8 mouse cellular contexts compared by ENCODE assay signal in genomic region chr2:26118584-26119309, GRCm38 (mm10). TPM values are rescaled to one million over a fixed set of nuclear protein-coding genes. Genes with fewer than 3 reads are reported as not detected.
DNase-seq lines count a peak whose midpoint lies in the region; ATAC-seq and TF ChIP-seq lines count a peak whose summit lies in the region.
"Had no signal": no experiment of that assay in that cellular context is flagged by ENCODE, and none has a peak within 500 bp of the region (broad histone marks: within the 10 kb centered on the region; RNA-seq: fewer than 3 reads in every experiment).

No protein-coding gene starts in this region.

- peak overlapping the region; percentile 32 for H3K27ac ChIP-seq in lung, embryonic 14.5 days (ENCODE audit: low read depth)
- peak overlapping the region; percentile 63 for H3K27ac ChIP-seq in embryonic fibroblast, embryonic 13.5 days (ENCODE audit: insufficient read depth, low read length)
- H3K27ac ChIP-seq in liver, postnatal 0 days (ENCODE audit: low read depth) = peak overlapping the region; percentile 52
- H3K27ac ChIP-seq: liver, embryonic 14.5 days had no signal

- H3K4me2 ChIP-seq in lung, embryonic 14.5 days = peak overlapping the region; percentile 29; the same call in 1 of the 2 replicates
- H3K4me2 ChIP-seq in liver, postnatal 0 days (ENCODE audit: low read depth, low read length) = peak overlapping the region; percentile 38; the same call in 1 of the 2 replicates

- no peaks in the 10 kb centered on the region for H3K9me3 ChIP-seq in lung, embryonic 14.5 days (ENCODE audit: low read depth, low read length)
- H3K9me3 ChIP-seq in liver, postnatal 0 days (ENCODE audit: low read length) = no peaks in the 10 kb centered on the region

- peak; percentile 33; the same call in 1 of the 2 replicates for ATAC-seq in lung, embryonic 14.5 days (ENCODE audit: insufficient read depth)
- ATAC-seq in liver, postnatal 0 days = no peak

- H3K4me1 ChIP-seq in lung, embryonic 14.5 days (ENCODE audit: insufficient read depth) = peaks cover 14% of the 10 kb centered on the region
- H3K4me1 ChIP-seq in lung, adult 2 months (ENCODE audit: control insufficient read depth, insufficient read depth, low read length) = peaks cover 6% of the 10 kb centered on the region; the same call in 1 of the 2 replicates
- H3K4me1 ChIP-seq in embryonic fibroblast, embryonic 13.5 days (ENCODE audit: control insufficient read depth, insufficient read depth, low read length) = peaks cover 10% of the 10 kb centered on the region
- H3K4me1 ChIP-seq in liver, postnatal 0 days (ENCODE audit: insufficient read depth) = peaks cover 40% of the 10 kb centered on the region

- H3K9ac ChIP-seq in lung, embryonic 14.5 days = peak overlapping the region; percentile 29; the same call in 1 of the 2 replicates
- peak overlapping the region; percentile 46 for H3K9ac ChIP-seq in liver, postnatal 0 days (replicated peaks)
- H3K9ac ChIP-seq: liver, embryonic 14.5 days had no signal

- no peak overlapping the region for H3K4me3 ChIP-seq in lung, embryonic 14.5 days (ENCODE audit: low read depth, low read length)
- no peak overlapping the region for H3K4me3 ChIP-seq in lung, adult 2 months (replicated peaks; ENCODE audit: extremely low read depth, low read depth, low read length)
- H3K4me3 ChIP-seq in embryonic fibroblast, embryonic 13.5 days (ENCODE audit: insufficient read depth, low read length) = no peak overlapping the region
- H3K4me3 ChIP-seq in liver, postnatal 0 days (ENCODE audit: low read depth, low read length) = no peak overlapping the region

- peaks cover 20% of the 10 kb centered on the region for H3K27me3 ChIP-seq in lung, embryonic 14.5 days (ENCODE audit: insufficient read depth, low read length)
- peaks cover 16% of the 10 kb centered on the region for H3K27me3 ChIP-seq in liver, postnatal 0 days (ENCODE audit: insufficient read depth, low read length)

- TF ChIP-seq EP300 in liver, postnatal 0 days (IDR thresholded peaks at IDR 0.05; ENCODE audit: low read depth) = no peak

- TF ChIP-seq POLR2A in lung, adult 2 months (IDR thresholded peaks at IDR 0.05; ENCODE audit: borderline replicate concordance, extremely low read depth, low read depth, low read length) = no peak
- TF ChIP-seq POLR2A in embryonic fibroblast, embryonic 13.5 days (IDR thresholded peaks at IDR 0.05; ENCODE audit: low read depth, low read length) = 0 out of 2 replicates have a peak, but pooled peaks have one; percentile 35

- no peaks in the 10 kb centered on the region for H3K36me3 ChIP-seq in lung, embryonic 14.5 days (ENCODE audit: insufficient read depth)
- no peaks in the 10 kb centered on the region for H3K36me3 ChIP-seq in liver, postnatal 0 days (replicated peaks; ENCODE audit: insufficient read depth, low read length)

- no peak for TF ChIP-seq CTCF in lung, embryonic 14.5 days (IDR thresholded peaks at IDR 0.05; ENCODE audit: low read depth)
- no peak for TF ChIP-seq CTCF in lung, adult 2 months (IDR thresholded peaks at IDR 0.05; ENCODE audit: insufficient read depth, low read length)
- no peak for TF ChIP-seq CTCF in embryonic fibroblast, embryonic 13.5 days (IDR thresholded peaks at IDR 0.05; ENCODE audit: borderline replicate concordance, insufficient read depth, low read length)
- no peak for TF ChIP-seq CTCF in liver, postnatal 0 days (IDR thresholded peaks at IDR 0.05; ENCODE audit: low read depth)

- no peak for DNase-seq in lung, embryonic 14.5 days
- DNase-seq in lung, adult 2 months = no peak
- DNase-seq in heart, postnatal 4 days = peak; percentile 69
- DNase-seq in liver, postnatal 0 days = no peak
- no peak for DNase-seq in right cerebral cortex, postnatal 14 days
- no peak for DNase-seq in spleen, adult 12 weeks (ENCODE audit: low spot score)

- 43% methylated on average over 4 of the region's 4 CpGs for WGBS in lung, embryonic 14.5 days
- whole genome bisulfite sequencing in lung, adult 2 months = 45% methylated on average over 4 of the region's 4 CpGs
- WGBS in liver, postnatal 0 days (ENCODE audit: insufficient replicate concordance) = 57% methylated on average over 4 of the region's 4 CpGs

RNA-seq across cellular contexts. Expression of gene Nacc2, which starts 4.3 kb away (rescaled TPM):
- polyA plus RNA-seq in lung, embryonic 14.5 days (2014; fragmentation: Nextera tagmentation; extraction: Ambion mirVana) = 8.6 and 9.4 TPM in 2 replicates
- 26.3 and 36.5 TPM in 2 replicates for polyA plus RNA-seq in lung, adult 2 months (2012; rRNA removed)
- 21.1 and 23.1 TPM in 2 replicates for polyA plus RNA-seq in embryonic fibroblast, embryonic 13.5 days (2011; ENCODE audit: insufficient read length, low read depth, missing spikeins)
- total RNA-seq in heart, postnatal 4 days (2021) = 10 to 100 TPM; 11.1 to 11.4 TPM
- polyA plus RNA-seq in liver, postnatal 0 days (2015; fragmentation: Nextera tagmentation; extraction: Ambion mirVana) = 3.9 and 4.9 TPM in 2 replicates
